Mouse (Mus musculus) neural tube, embryonic 11.5 days (tissue): Measurements from ENCODE around the gene Ank2. TPM values are rescaled to one million over a fixed set of nuclear protein-coding genes. Genes with fewer than 3 reads are reported as not detected.

Source experiments
- ATAC-seq: fragments of 200-750 bp; cut with Nextera tagmentation; 2 replicates; pipeline ENCODE4 v1.8.0; 2017; ENCODE audit warnings: moderate number of reproducible peaks, mild to moderate bottlenecking, moderate TSS enrichment, moderate library complexity; ENCODE audit not compliant: insufficient read depth, low FRiP score, low TSS enrichment
- DNase-seq: peaks from one replicate; pipeline ENCODE4 v3.0.0-alpha.2; 2015; ENCODE audit warnings: low spot score
- H3K27ac ChIP-seq: fragments of 300-500 bp; sonication (generic); 2 replicates; pipeline ENCODE4 v1.5.1; 2014; ENCODE audit warnings: low read depth, mild to moderate bottlenecking, low read length
- H3K27me3 ChIP-seq: fragments of 300-500 bp; sonication (generic); 2 replicates; pipeline ENCODE4 v1.6.1; 2014; ENCODE audit warnings: mild to moderate bottlenecking, low read length, mixed read lengths; ENCODE audit not compliant: control insufficient read depth, insufficient read depth
- H3K36me3 ChIP-seq: fragments of 300-500 bp; sonication (generic); 2 replicates; pipeline ENCODE4 v1.6.1; 2014; ENCODE audit warnings: mild to moderate bottlenecking, low read length, moderate library complexity, mixed read lengths; ENCODE audit not compliant: control insufficient read depth, insufficient read depth
- H3K4me1 ChIP-seq: fragments of 300-500 bp; sonication (generic); 2 replicates; pipeline ENCODE4 v1.6.1; 2014; ENCODE audit warnings: low read length, mixed read lengths; ENCODE audit not compliant: control insufficient read depth, insufficient read depth
- H3K4me2 ChIP-seq: fragments of 300-500 bp; sonication (generic); 2 replicates; pipeline ENCODE4 v1.6.1; 2014; ENCODE audit warnings: low read depth, mild to moderate bottlenecking, moderate library complexity
- H3K4me3 ChIP-seq: fragments of 300-500 bp; sonication (generic); 2 replicates; pipeline ENCODE4 v1.5.1; 2014; ENCODE audit warnings: low read depth, low read length
- H3K9ac ChIP-seq: fragments of 300-500 bp; sonication (generic); 2 replicates; pipeline ENCODE4 v1.6.1; 2014; ENCODE audit warnings: mild to moderate bottlenecking, low read length
- H3K9me3 ChIP-seq: fragments of 300-500 bp; sonication (generic); 2 replicates; pipeline ENCODE4 v1.6.1; 2016; ENCODE audit warnings: low read length; ENCODE audit not compliant: control insufficient read depth
- WGBS: fragments of 180-500 bp; shearing (Covaris S2); extraction: QIAGEN DNeasy Blood & Tissue Kit; methylation state at CpG from one replicate; pipeline ENCODE4 v1.1.7; 2014; 5-methylcytosine and 5-hydroxymethylcytosine counted together
- polyA plus RNA-seq: library from polyadenylated mRNA; unstranded; fragments of >200 nt; fragmentation: Nextera tagmentation; extraction: Ambion mirVana; gene quantifications from 2 replicates; pipeline ENCODE4 v1.2.1, GENCODE M21; 2014

The Ank2 gene
- polyA plus RNA-seq, 1 experiment from 2014 or later = 64.8 TPM

DNA sequence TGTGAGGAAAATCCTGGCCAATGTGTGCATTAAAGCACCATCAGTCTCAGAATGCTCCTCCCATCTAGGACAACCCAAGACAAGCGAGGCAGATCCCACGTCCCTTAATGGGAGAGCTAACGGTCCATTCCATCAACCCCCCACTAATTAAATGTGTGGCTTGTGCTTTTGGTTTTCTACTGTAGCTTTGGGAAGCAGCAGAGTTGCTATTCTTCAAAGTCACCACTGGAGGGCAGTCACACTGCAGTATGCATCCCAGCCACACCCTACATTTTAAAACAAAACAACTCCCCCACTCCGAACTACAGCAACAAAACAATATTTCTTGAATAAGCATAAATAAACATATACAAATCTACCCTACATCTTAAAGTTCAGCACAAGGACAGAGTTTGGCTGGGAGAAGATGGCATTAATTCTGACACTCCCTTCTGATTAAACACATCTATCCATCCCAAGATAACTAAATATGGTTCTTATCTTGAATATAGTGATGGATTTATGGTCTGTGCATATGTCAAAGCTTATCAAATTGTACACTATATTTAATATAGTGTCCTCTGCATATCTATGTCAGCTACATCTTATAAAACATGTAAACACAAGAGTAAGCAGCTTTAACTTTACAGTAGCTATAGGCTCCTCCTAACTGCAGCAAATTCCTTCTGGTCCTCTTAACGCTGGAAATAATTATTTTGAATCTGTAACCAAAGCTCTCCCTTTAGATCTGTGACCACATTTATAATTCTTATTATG lies 315.0 kb downstream of the Ank2 start:
- Histone ChIP-seq H3K36me3 (no peaks in the 10 kb centered on the region), H3K4me2 (no peak overlapping the region), H3K27ac (no peak overlapping the region), H3K4me1 (no peaks in the 10 kb centered on the region), H3K9ac (no peak overlapping the region), H3K4me3 (no peak overlapping the region), H3K9me3 (no peaks in the 10 kb centered on the region), H3K27me3 (no peaks in the 10 kb centered on the region)
- DNase-seq (peak; percentile 30), ATAC-seq (peak; percentile 31; the same call in 1 of the 2 replicates)
- 20% methylated on average over 5 of the region's 5 CpGs for WGBS

- Histone ChIP-seq H3K4me1 (no peaks in the 10 kb centered on the region), H3K9me3 (no peaks in the 10 kb centered on the region), H3K27ac (no peak overlapping the region), H3K4me3 (no peak overlapping the region), H3K36me3 (no peaks in the 10 kb centered on the region), H3K27me3 (no peaks in the 10 kb centered on the region), H3K9ac (no peak overlapping the region), H3K4me2 (no peak overlapping the region)
- WGBS = 64% methylated on average over 2 of the region's 2 CpGs
- DNase-seq (no peak), ATAC-seq (no peak)
These were observed 326.5 kb downstream of the Ank2 start for GRCm38 (mm10) chr3:127172697-127173096.

DNA sequence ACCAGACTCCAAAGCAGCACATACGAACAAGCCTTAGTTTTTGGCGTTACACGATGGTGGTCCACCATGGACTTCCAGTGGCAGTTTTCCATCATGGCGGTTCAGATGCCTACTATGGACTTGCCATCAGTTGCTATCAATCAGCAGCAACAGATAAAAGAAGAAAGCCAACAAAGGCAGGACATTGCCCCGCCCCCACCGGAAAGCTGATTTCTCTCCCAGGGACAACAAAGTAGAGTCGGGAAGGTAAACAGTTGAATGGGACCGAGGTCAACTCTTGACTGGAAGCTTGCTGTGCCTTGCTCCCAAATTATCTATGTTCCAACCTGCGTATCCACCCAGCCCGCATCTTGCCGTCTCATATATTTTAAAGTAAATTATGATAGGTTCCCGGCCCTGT lies 328.9 kb downstream of the Ank2 start:
- Histone ChIP-seq H3K27ac (no peak overlapping the region), H3K4me3 (no peak overlapping the region), H3K9me3 (no peaks in the 10 kb centered on the region), H3K9ac (no peak overlapping the region), H3K4me2 (no peak overlapping the region), H3K27me3 (no peaks in the 10 kb centered on the region), H3K36me3 (no peaks in the 10 kb centered on the region), H3K4me1 (no peaks in the 10 kb centered on the region)
- ATAC-seq (no peak), DNase-seq (no peak)
- WGBS = 87% methylated on average over 12 of the region's 12 CpGs

- Histone ChIP-seq H3K27me3 (no peaks in the 10 kb centered on the region), H3K9ac (no peak overlapping the region), H3K27ac (no peak overlapping the region), H3K4me1 (no peaks in the 10 kb centered on the region), H3K4me2 (no peak overlapping the region), H3K4me3 (no peak overlapping the region), H3K9me3 (no peaks in the 10 kb centered on the region), H3K36me3 (no peaks in the 10 kb centered on the region)
- ATAC-seq (no peak), DNase-seq (no peak)
- 100% methylated on average over 1 of the region's 1 CpGs for WGBS
These were observed 330.0 kb downstream of the Ank2 start for GRCm38 (mm10) chr3:127169114-127169513.

GRCm38 (mm10) chr3:127163749-127164148 lies 335.4 kb downstream of the Ank2 start:
- Histone ChIP-seq H3K36me3 (no peaks in the 10 kb centered on the region), H3K4me1 (peaks cover 5% of the 10 kb centered on the region; the same call in 1 of the 2 replicates), H3K9me3 (no peaks in the 10 kb centered on the region), H3K27ac (no peak overlapping the region), H3K4me2 (no peak overlapping the region), H3K4me3 (no peak overlapping the region), H3K27me3 (no peaks in the 10 kb centered on the region), H3K9ac (no peak overlapping the region)
- ATAC-seq (no peak), DNase-seq (no peak)
- WGBS = 54% methylated on average over 3 of the region's 3 CpGs

- peak; percentile 77 for DNase-seq
- Histone ChIP-seq H3K9ac (peak overlapping the region; percentile 56), H3K27me3 (no peaks in the 10 kb centered on the region), H3K27ac (no peak overlapping the region), H3K9me3 (no peaks in the 10 kb centered on the region), H3K4me3 (peak overlapping the region; percentile 66), H3K4me2 (peak overlapping the region; percentile 100), H3K36me3 (no peaks in the 10 kb centered on the region), H3K4me1 (peaks cover 5% of the 10 kb centered on the region; the same call in 1 of the 2 replicates)
- ATAC-seq = peak; percentile 85
- WGBS = 0% methylated on average over 40 of the region's 41 CpGs
These were observed 337.0 kb downstream of the Ank2 start for GRCm38 (mm10) chr3:127161998-127162712.

- peak overlapping the region; percentile 66 for H3K4me3 ChIP-seq
- H3K27ac ChIP-seq = no peak overlapping the region
- DNase-seq (peak; percentile 16), ATAC-seq (no peak)
- no peaks in the 10 kb centered on the region for H3K9me3 ChIP-seq
- peaks cover 5% of the 10 kb centered on the region; the same call in 1 of the 2 replicates for H3K4me1 ChIP-seq
- WGBS = 5% methylated on average over 23 of the region's 23 CpGs
- H3K4me2 ChIP-seq = peak overlapping the region; percentile 100
- H3K9ac ChIP-seq = peak overlapping the region; percentile 56
- H3K27me3 ChIP-seq = no peaks in the 10 kb centered on the region
- no peaks in the 10 kb centered on the region for H3K36me3 ChIP-seq
These were observed 337.9 kb downstream of the Ank2 start for GRCm38 (mm10) chr3:127161085-127161837.

DNA sequence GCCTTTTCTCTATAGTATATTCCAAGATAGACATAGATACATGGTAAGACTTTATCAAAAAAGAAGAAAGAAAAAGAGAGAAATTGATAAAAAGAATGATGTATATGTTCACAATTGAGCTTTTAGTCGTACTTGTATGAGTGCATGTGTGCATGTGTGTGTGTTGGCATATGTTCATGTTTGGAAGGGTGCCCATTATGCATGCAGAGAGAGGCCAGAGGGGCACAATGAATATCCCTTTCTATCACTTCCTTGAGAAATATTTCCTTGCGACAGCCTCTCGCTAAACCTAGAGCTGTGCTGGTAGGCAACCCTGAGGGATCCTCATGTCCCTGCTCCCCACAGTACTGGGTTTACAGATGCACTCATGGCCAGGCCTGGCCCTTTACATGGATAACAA lies 341.4 kb downstream of the Ank2 start:
- H3K4me1 ChIP-seq = peaks cover 5% of the 10 kb centered on the region; the same call in 1 of the 2 replicates
- H3K27ac ChIP-seq = no peak overlapping the region
- H3K4me3 ChIP-seq = no peak overlapping the region
- H3K36me3 ChIP-seq = no peaks in the 10 kb centered on the region
- WGBS = 84% methylated on average over 3 of the region's 3 CpGs
- H3K27me3 ChIP-seq = no peaks in the 10 kb centered on the region
- H3K9ac ChIP-seq = no peak overlapping the region
- ATAC-seq (no peak), DNase-seq (no peak)
- no peak overlapping the region for H3K4me2 ChIP-seq
- no peaks in the 10 kb centered on the region for H3K9me3 ChIP-seq
